Mouse (Mus musculus) ES-E14 (cell line): ENCODE measurements at regions not wholly inside any gene's neighbourhood (a gene's known extent, or its start where the extent isn't known, plus 50 kb on each side); places are given as distances from the start of the nearest gene placed in this dataset.

Experiments
- HCFC1 ChIP-seq: IDR thresholded peaks from 2 replicates; pipeline ENCODE4 v1.6.1; 2012; ENCODE audit warnings: low read length, inconsistent platforms, borderline replicate concordance; ENCODE audit not compliant: insufficient read depth
- MAFK ChIP-seq: IDR thresholded peaks from 2 replicates; pipeline ENCODE4 v1.6.1; 2014; ENCODE audit warnings: mild to moderate bottlenecking, low read depth, low read length, inconsistent platforms; ENCODE audit not compliant: insufficient read depth

DNA sequence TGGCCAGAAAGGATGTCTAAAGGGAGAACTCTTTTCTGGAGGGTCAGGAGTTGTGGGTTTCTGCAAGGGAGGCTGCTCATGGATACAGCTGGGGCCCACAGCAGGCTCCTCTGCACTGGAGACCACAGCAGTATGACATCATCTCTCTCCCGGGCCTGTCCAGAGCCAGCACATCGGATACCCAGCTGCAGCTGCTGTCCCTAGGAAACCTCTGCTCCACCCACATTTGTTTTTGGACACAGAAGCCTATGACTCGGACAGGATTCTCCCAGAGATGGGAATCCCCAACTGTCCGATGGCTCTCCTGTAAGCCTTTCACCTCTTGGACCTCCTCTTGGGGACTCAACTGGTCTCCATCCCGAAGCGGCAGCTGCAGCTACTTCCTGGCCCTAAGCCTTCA, 96.2 kb downstream of the Bms1 start:
- TF ChIP-seq HCFC1 (no peak), MAFK (no peak)
